Mouse (Mus musculus) CH12.LX (cell line): ENCODE measurements around the gene Ddx55. TPM values are rescaled to one million over a fixed set of nuclear protein-coding genes. Genes with fewer than 3 reads are reported as not detected.

Experiments
- DNase-seq: peaks from one replicate; pipeline ENCODE4 v3.0.0-alpha.2; 2013; ENCODE audit errors: extremely low read depth
- H3K27ac ChIP-seq: 2 replicates; pipeline ENCODE4 v1.5.1; 2012; ENCODE audit warnings: low read depth, mild to moderate bottlenecking, control low read depth, moderate library complexity; ENCODE audit not compliant: insufficient read depth
- H3K27me3 ChIP-seq: replicated peaks from 2 replicates; pipeline ENCODE3; 2012; ENCODE audit warnings: inconsistent platforms
- H3K36me3 ChIP-seq, 2 experiments: replicated peaks in 1 of 2; 2 replicates each; pipeline versions ENCODE3 to v1.6.1; 2012; ENCODE audit warnings: inconsistent platforms in 1 of 2, low read length in 1 of 2, mild to moderate bottlenecking in 1 of 2, mixed read lengths in 1 of 2, moderate library complexity in 1 of 2; ENCODE audit not compliant: control insufficient read depth in 1 of 2, insufficient read depth in 1 of 2
- H3K4me1 ChIP-seq, 2 experiments: 2 replicates each; pipeline ENCODE4 v1.6.1; 2012; ENCODE audit warnings: inconsistent platforms in 1 of 2, moderate library complexity in 1 of 2; ENCODE audit not compliant: insufficient read depth in 2 of 2, control insufficient read depth in 1 of 2
- H3K4me2 ChIP-seq: 2 replicates; pipeline ENCODE4 v1.6.1; 2012; ENCODE audit warnings: low read depth, mild to moderate bottlenecking, control low read depth; ENCODE audit not compliant: poor library complexity, insufficient read depth, severe bottlenecking
- H3K4me3 ChIP-seq, 3 experiments: fragments of 150-350 bp in 1 of 3; sonication (generic) in 1 of 3; replicated peaks in 1 of 3; 2 replicates each; pipeline versions ENCODE3 to v1.5.1; 2011 to 2012; ENCODE audit warnings: low read depth in 2 of 3, low read length in 2 of 3, mild to moderate bottlenecking in 2 of 3, moderate library complexity in 2 of 3, control low read depth in 1 of 3, improper control_type of control experiment in 1 of 3, inconsistent platforms in 1 of 3, mixed read lengths in 1 of 3; ENCODE audit not compliant: poor library complexity in 1 of 3
- H3K79me2 ChIP-seq: replicated peaks from 2 replicates; pipeline ENCODE4 v1.6.1; 2012; ENCODE audit warnings: mild to moderate bottlenecking, moderate library complexity; ENCODE audit not compliant: control insufficient read depth, poor library complexity, insufficient read depth, severe bottlenecking; ENCODE audit errors: extremely low read depth
- H3K9ac ChIP-seq: 2 replicates; pipeline ENCODE4 v1.6.1; 2012; ENCODE audit warnings: low read depth, mild to moderate bottlenecking, control low read depth, moderate library complexity; ENCODE audit not compliant: insufficient read depth
- H3K9me3 ChIP-seq: replicated peaks from 2 replicates; pipeline ENCODE3; 2012; ENCODE audit warnings: low read length, inconsistent platforms, mixed read lengths
- CHD1 ChIP-seq: IDR thresholded peaks from 2 replicates; pipeline ENCODE4 v1.6.1; 2012; ENCODE audit warnings: low read depth, low read length, improper control_type of control experiment, inconsistent platforms
- GABPA ChIP-seq: IDR thresholded peaks from 2 replicates; pipeline ENCODE4 v1.6.1; 2012; ENCODE audit warnings: low read depth, low read length, improper control_type of control experiment, inconsistent platforms; ENCODE audit not compliant: insufficient replicate concordance
- IRF4 ChIP-seq: IDR thresholded peaks from 2 replicates; pipeline ENCODE4 v1.6.1; 2014; ENCODE audit warnings: low read depth, mild to moderate bottlenecking, inconsistent platforms, low read length, improper control_type of control experiment
- KAT2A ChIP-seq: IDR thresholded peaks from 2 replicates; pipeline ENCODE4 v1.6.1; 2012; ENCODE audit warnings: low read length, improper control_type of control experiment, inconsistent platforms; ENCODE audit not compliant: insufficient replicate concordance
- MEF2A ChIP-seq: IDR thresholded peaks from 2 replicates; pipeline ENCODE4 v1.6.1; 2014; ENCODE audit warnings: low read depth, mild to moderate bottlenecking, inconsistent platforms, low read length, improper control_type of control experiment, borderline replicate concordance
- MYC ChIP-seq: IDR thresholded peaks from 2 replicates; pipeline ENCODE4 v1.6.1; 2011; ENCODE audit warnings: low read depth, mild to moderate bottlenecking, improper control_type of control experiment, low read length
- NELFE ChIP-seq: IDR thresholded peaks from 2 replicates; pipeline ENCODE4 v1.6.1; 2011; ENCODE audit warnings: low read depth, low read length, improper control_type of control experiment
- PAX5 ChIP-seq: IDR thresholded peaks from 2 replicates; pipeline ENCODE4 v1.6.1; 2012; ENCODE audit warnings: low read length, inconsistent platforms, mixed read lengths
- POLR2A ChIP-seq: IDR thresholded peaks from 2 replicates; pipeline ENCODE4 v1.6.1; 2011; ENCODE audit warnings: low read depth, mild to moderate bottlenecking, improper control_type of control experiment, low read length
- RAD21 ChIP-seq: IDR thresholded peaks from 2 replicates; pipeline ENCODE4 v1.6.1; 2011; ENCODE audit warnings: low read depth, mild to moderate bottlenecking, low read length, improper control_type of control experiment, moderate library complexity
- SMC3 ChIP-seq: IDR thresholded peaks from 2 replicates; pipeline ENCODE4 v1.6.1; 2011; ENCODE audit warnings: low read depth, low read length, improper control_type of control experiment
- ZKSCAN1 ChIP-seq: IDR thresholded peaks from 2 replicates; pipeline ENCODE4 v1.6.1; 2012; ENCODE audit warnings: low read depth, inconsistent platforms, low read length, improper control_type of control experiment, borderline replicate concordance
- ZMIZ1 ChIP-seq: IDR thresholded peaks from 2 replicates; pipeline ENCODE4 v1.6.1; 2012; ENCODE audit warnings: low read depth, mild to moderate bottlenecking, inconsistent platforms, low read length, improper control_type of control experiment
- ZNF384 ChIP-seq: IDR thresholded peaks from 2 replicates; pipeline ENCODE4 v1.6.1; 2012; ENCODE audit warnings: low read depth, low read length, improper control_type of control experiment, inconsistent platforms
- dilution Hi-C: fragments of 300-500 bp; cut with MboI; formaldehyde crosslinking; loops from 2 replicates; pipeline ENCODE4 v1.14.3; 2020; ENCODE audit warnings: low sequenced_read_pairs; ENCODE audit not compliant: extremely low pct_unique_long_range_greater_than_20kb, extremely low pct_ligation_motif_present
- in situ Hi-C: fragments of 300-500 bp; cut with MboI; formaldehyde crosslinking; loops from 3 replicates; pipeline ENCODE4 v1.14.3; 2019; ENCODE audit warnings: low sequenced_read_pairs, low pct_ligation_motif_present, low pct_unique_long_range_greater_than_20kb, mixed read lengths
- polyA plus RNA-seq: library from polyadenylated mRNA; unstranded; fragments of >175 nt; gene quantifications from 2 replicates; pipeline ENCODE4 v1.2.1, GENCODE M21; 2012; ENCODE audit warnings: low read depth; ENCODE audit not compliant: insufficient read length
- total RNA-seq, 2 experiments: library from RNA; depleted of rRNA; stranded (reverse); fragments of 300-350 nt in 1 of 2; fragments of >200 nt in 1 of 2; gene quantifications; 2 replicates each; pipeline ENCODE4 v1.2.3; 2012 to 2014

Ddx55 gene
- total and polyA plus RNA-seq, 3 experiments = 15.1 to 25.9 (median 18.2) TPM

DNA sequence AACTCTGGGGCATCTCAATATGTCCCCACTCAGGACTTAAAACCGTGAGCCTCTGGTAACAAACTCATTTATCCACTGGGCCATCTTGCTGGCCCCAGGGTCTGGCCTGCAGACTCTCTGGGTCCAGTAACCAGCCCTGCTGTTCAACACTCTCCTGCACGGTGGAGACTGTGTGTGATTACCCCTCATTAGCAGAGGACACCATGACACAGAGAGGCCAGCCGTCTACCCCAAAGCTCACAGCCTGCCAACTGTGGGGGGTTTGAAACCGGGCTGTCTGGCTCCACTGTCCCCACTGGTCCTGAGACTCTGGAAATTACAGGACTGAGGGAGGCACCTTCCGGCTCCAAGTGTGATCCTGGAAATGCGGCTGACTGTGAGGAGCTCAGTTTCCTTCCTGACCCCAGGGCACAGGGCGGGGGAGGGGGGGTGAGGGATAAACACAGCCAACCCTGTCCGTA is 23.4 kb upstream of the Ddx55 start:
- Histone ChIP-seq H3K9me3 (no peaks in the 10 kb centered on the region), H3K4me2 (no peak overlapping the region), H3K9ac (no peak overlapping the region), H3K36me3 (no peaks in the 10 kb centered on the region), H3K4me3 (no peak overlapping the region), H3K27ac (no peak overlapping the region), H3K27me3 (peaks cover 4% of the 10 kb centered on the region), H3K79me2 (no peaks in the 10 kb centered on the region), H3K4me1 (peaks cover 11 to 19% of the 10 kb centered on the region in 2 experiments; a peak in 3 of 4 replicates)
- in situ Hi-C loops (loop anchor here (5.0 kb wide), 1 partner anchor 37 kb away; no protein-coding TSS in a partner anchor), dilution Hi-C loops (no loop called here)
- no peak for DNase-seq
- no peak for TF ChIP-seq KAT2A
- no peak for TF ChIP-seq GABPA
- TF ChIP-seq ZMIZ1 = no peak
- no peak for TF ChIP-seq IRF4
- no peak for TF ChIP-seq SMC3
- TF ChIP-seq RAD21 = no peak
- no peak for TF ChIP-seq ZKSCAN1
- TF ChIP-seq MEF2A = no peak
- no peak for TF ChIP-seq MYC
- no peak for TF ChIP-seq ZNF384
- no peak for TF ChIP-seq CHD1
- no peak for TF ChIP-seq NELFE
- no peak for TF ChIP-seq PAX5

DNA sequence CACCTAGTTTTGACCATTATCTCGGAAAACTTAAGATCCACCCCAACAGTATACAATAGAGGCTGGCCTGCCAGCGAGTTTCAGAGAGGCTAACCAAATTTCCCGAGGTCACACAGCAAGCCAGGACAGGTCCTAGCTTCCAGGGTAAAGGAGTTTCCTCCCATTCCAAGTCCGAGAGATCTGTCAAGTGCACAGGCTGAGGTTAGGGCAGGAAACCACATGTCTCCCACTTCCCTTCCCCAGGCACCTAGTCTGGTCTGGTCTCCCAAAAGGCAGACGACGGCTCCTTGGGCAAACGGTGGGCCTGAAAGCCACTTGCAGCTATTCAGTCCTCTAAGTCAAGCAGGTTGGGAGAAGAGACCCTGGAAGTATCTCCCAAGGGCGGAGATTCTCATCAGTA is 23.0 kb upstream of the Ddx55 start:
- H3K4me1 ChIP-seq = peaks cover 11 to 19% of the 10 kb centered on the region in 2 experiments; a peak in 3 of 4 replicates
- H3K36me3 ChIP-seq = no peaks in the 10 kb centered on the region
- H3K79me2 ChIP-seq = no peaks in the 10 kb centered on the region
- no peak overlapping the region for H3K9ac ChIP-seq
- no peak overlapping the region for H3K27ac ChIP-seq
- H3K9me3 ChIP-seq = no peaks in the 10 kb centered on the region
- H3K4me2 ChIP-seq = no peak overlapping the region
- TF ChIP-seq RAD21 (no peak), POLR2A (no peak)
- H3K4me3 ChIP-seq = no peak overlapping the region
- in situ Hi-C loops = loop anchor here (5.0 kb wide), 2 partner anchors 37 to 92 kb away; partner anchors contain the start of gene Kmt5a
- H3K27me3 ChIP-seq = peaks cover 4% of the 10 kb centered on the region
- dilution Hi-C loops = no loop called here
- DNase-seq = no peak
